Comparison of ENCODE assay signal across 16 mouse cellular contexts in genomic region chr17:4387616-4388015, GRCm38 (mm10).
"Had no signal": no experiment of that assay in that cellular context is flagged by ENCODE, and none has a peak within 500 bp of the region (broad histone marks: within the 10 kb centered on the region; RNA-seq: fewer than 3 reads in every experiment).

No protein-coding gene starts in this region.

- ATAC-seq: lung, postnatal 0 days; midbrain, embryonic 13.5 days; midbrain, embryonic 15.5 days had no signal

- H3K9ac ChIP-seq: lung, embryonic 15.5 days; midbrain, embryonic 13.5 days; midbrain, embryonic 15.5 days; neural tube, embryonic 12.5 days; stomach, embryonic 15.5 days had no signal

- H3K4me2 ChIP-seq: lung, embryonic 15.5 days; midbrain, embryonic 11.5 days; midbrain, embryonic 13.5 days; midbrain, embryonic 15.5 days; neural tube, embryonic 12.5 days; stomach, embryonic 15.5 days had no signal

- DNase-seq: lung, postnatal 14 days; lung, postnatal 36 days; right cerebral cortex, postnatal 14 days; thymus, adult 2 months; thymus, postnatal 25 days; thymus, postnatal 4 days had no signal

- H3K27ac ChIP-seq: lung, embryonic 15.5 days; macrophage; midbrain, embryonic 13.5 days; midbrain, embryonic 15.5 days; neural tube, embryonic 12.5 days; stomach, embryonic 15.5 days; stomach, postnatal 0 days had no signal

- H3K27me3 ChIP-seq: lung, embryonic 15.5 days; megakaryocyte, embryonic 14.5 days; midbrain, embryonic 13.5 days; midbrain, embryonic 15.5 days; neural tube, embryonic 12.5 days; stomach, embryonic 15.5 days had no signal

- H3K4me1 ChIP-seq: lung, embryonic 15.5 days; midbrain, embryonic 13.5 days; midbrain, embryonic 15.5 days; neural tube, embryonic 12.5 days; stomach, embryonic 15.5 days had no signal

- H3K4me3 ChIP-seq: lung, embryonic 15.5 days; megakaryocyte, embryonic 14.5 days; midbrain, embryonic 13.5 days; midbrain, embryonic 15.5 days; neural tube, embryonic 12.5 days; stomach, embryonic 15.5 days had no signal

- H3K9me3 ChIP-seq: lung, embryonic 15.5 days; megakaryocyte, embryonic 14.5 days; midbrain, embryonic 13.5 days; midbrain, embryonic 15.5 days; neural tube, embryonic 12.5 days; stomach, embryonic 15.5 days had no signal

- H3K36me3 ChIP-seq: lung, embryonic 15.5 days; midbrain, embryonic 13.5 days; midbrain, embryonic 15.5 days; neural tube, embryonic 12.5 days; stomach, embryonic 15.5 days had no signal
